Mouse (Mus musculus) heart, embryonic 11.5 days (tissue): Measurements from ENCODE around the gene Cd8a. TPM values are rescaled to one million over a fixed set of nuclear protein-coding genes. Genes with fewer than 3 reads are reported as not detected.

Experiments used
- ATAC-seq: fragments of 200-750 bp; cut with Nextera tagmentation; replicated peaks from 2 replicates; pipeline ENCODE4 v1.8.0; 2017; ENCODE audit warnings: moderate library complexity; ENCODE audit not compliant: insufficient number of reproducible peaks, low FRiP score, low TSS enrichment
- H3K27ac ChIP-seq: fragments of 300-500 bp; sonication (generic); 2 replicates; pipeline ENCODE4 v1.5.1; 2014; ENCODE audit warnings: mild to moderate bottlenecking, low read depth, low read length
- H3K27me3 ChIP-seq: fragments of 300-500 bp; sonication (generic); 2 replicates; pipeline ENCODE4 v1.6.1; 2014; ENCODE audit warnings: mild to moderate bottlenecking, low read length, mixed read lengths; ENCODE audit not compliant: control insufficient read depth, insufficient read depth
- H3K36me3 ChIP-seq: fragments of 300-500 bp; sonication (generic); 2 replicates; pipeline ENCODE4 v1.6.1; 2014; ENCODE audit warnings: mild to moderate bottlenecking, low read length, moderate library complexity, mixed read lengths; ENCODE audit not compliant: control insufficient read depth, insufficient read depth
- H3K4me1 ChIP-seq: fragments of 300-500 bp; sonication (generic); 2 replicates; pipeline ENCODE4 v1.6.1; 2014; ENCODE audit warnings: low read length; ENCODE audit not compliant: control insufficient read depth, insufficient read depth
- H3K4me2 ChIP-seq: fragments of 300-500 bp; sonication (generic); 2 replicates; pipeline ENCODE4 v1.6.1; 2014; ENCODE audit warnings: mild to moderate bottlenecking, moderate library complexity
- H3K4me3 ChIP-seq: fragments of 300-500 bp; sonication (generic); 2 replicates; pipeline ENCODE4 v1.5.1; 2014; ENCODE audit warnings: low read depth, low read length
- H3K9ac ChIP-seq: fragments of 300-500 bp; sonication (generic); 2 replicates; pipeline ENCODE4 v1.6.1; 2014; ENCODE audit warnings: mild to moderate bottlenecking, low read depth, low read length, moderate library complexity
- H3K9me3 ChIP-seq: fragments of 300-500 bp; sonication (generic); replicated peaks from 2 replicates; pipeline ENCODE4 v1.6.1; 2016; ENCODE audit warnings: low read length; ENCODE audit not compliant: control insufficient read depth
- WGBS: fragments of 180-500 bp; shearing (Covaris S2); extraction: QIAGEN DNeasy Blood & Tissue Kit; methylation state at CpG from one replicate; pipeline ENCODE4 v1.1.7; 2014; ENCODE audit not compliant: insufficient replicate concordance; 5-methylcytosine and 5-hydroxymethylcytosine counted together
- polyA plus RNA-seq: library from polyadenylated mRNA; unstranded; fragments of >200 nt; fragmentation: Nextera tagmentation; extraction: Ambion mirVana; gene quantifications from 2 replicates; pipeline ENCODE4 v1.2.1, GENCODE M21; 2014

Cd8a gene
- polyA plus RNA-seq, 1 experiment from 2014 or later = 0.04 TPM

DNA sequence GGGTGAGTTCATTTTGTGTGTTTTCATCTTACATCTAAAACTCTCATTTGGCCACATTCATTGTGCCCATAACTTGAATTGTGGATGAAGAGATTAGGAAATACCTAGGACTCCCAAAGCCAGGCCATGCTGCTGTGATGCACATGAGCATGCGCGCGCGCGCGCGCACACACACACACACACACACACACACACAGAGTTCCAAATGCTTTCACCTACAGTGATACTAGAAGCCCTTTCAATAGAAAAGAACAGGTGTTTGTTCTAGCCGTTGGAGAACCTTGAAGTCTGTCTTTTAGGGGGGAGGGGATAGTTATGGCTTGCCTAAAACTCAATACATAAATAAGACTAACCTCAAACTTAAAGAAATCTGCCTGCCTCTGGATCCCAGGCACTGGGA lies 35.6 kb upstream of the Cd8a start:
- H3K9me3 ChIP-seq = no peaks in the 10 kb centered on the region
- H3K9ac ChIP-seq = no peak overlapping the region
- H3K36me3 ChIP-seq = no peaks in the 10 kb centered on the region
- no peaks in the 10 kb centered on the region for H3K27me3 ChIP-seq
- no peak overlapping the region for H3K27ac ChIP-seq
- no peaks in the 10 kb centered on the region for H3K4me1 ChIP-seq
- WGBS = 92% methylated on average over 8 of the region's 8 CpGs
- ATAC-seq = no peak
- no peak overlapping the region for H3K4me2 ChIP-seq
- no peak overlapping the region for H3K4me3 ChIP-seq

DNA sequence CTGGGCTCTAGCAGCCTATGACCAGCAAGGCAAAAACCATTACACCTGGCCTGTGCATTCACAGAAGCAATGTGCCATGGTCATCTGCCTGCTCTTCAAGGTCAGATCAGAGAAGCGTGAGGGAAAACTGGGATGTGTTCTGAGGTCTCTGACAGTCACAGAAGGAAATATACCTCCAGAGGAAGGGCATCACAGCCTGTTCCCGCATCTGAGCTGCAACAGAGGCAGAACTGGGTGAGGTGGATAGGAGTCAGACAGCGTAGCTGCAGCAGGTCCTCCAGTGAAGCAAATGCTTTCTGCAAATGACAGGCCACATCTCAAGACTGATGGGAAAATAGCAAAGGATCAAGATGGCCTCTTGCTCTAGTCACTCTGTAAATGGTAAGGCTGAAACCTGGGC lies 34.3 kb upstream of the Cd8a start:
- Histone ChIP-seq H3K9me3 (no peaks in the 10 kb centered on the region), H3K4me3 (no peak overlapping the region), H3K27me3 (no peaks in the 10 kb centered on the region), H3K27ac (no peak overlapping the region), H3K4me2 (no peak overlapping the region), H3K4me1 (no peaks in the 10 kb centered on the region), H3K36me3 (no peaks in the 10 kb centered on the region), H3K9ac (no peak overlapping the region)
- 65% methylated on average over 3 of the region's 3 CpGs for WGBS
- ATAC-seq = no peak

DNA sequence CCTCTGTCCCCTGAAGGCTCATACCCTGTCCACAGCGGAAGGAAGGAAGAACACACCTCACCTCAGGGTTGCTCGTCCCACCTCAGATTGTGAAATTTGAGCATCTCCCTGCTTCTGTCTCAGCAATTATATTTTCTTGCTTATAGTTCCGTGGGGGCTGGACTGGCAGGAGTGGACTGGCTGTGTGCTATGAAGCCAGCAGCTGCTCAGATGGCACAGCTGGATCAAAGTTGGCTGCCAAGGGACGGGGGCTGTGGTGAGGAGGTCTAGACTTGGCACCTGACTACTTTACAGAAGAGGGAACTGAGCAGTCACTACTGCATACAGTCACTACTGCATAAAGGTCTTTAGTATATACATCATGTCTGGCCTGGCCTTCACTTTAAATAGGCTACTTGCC lies 33.9 kb upstream of the Cd8a start:
- Histone ChIP-seq H3K27ac (no peak overlapping the region), H3K4me2 (no peak overlapping the region), H3K4me1 (no peaks in the 10 kb centered on the region), H3K9me3 (no peaks in the 10 kb centered on the region), H3K9ac (no peak overlapping the region), H3K4me3 (no peak overlapping the region), H3K27me3 (no peaks in the 10 kb centered on the region), H3K36me3 (no peaks in the 10 kb centered on the region)
- WGBS = 82% methylated on average over 4 of the region's 4 CpGs
- no peak for ATAC-seq

DNA sequence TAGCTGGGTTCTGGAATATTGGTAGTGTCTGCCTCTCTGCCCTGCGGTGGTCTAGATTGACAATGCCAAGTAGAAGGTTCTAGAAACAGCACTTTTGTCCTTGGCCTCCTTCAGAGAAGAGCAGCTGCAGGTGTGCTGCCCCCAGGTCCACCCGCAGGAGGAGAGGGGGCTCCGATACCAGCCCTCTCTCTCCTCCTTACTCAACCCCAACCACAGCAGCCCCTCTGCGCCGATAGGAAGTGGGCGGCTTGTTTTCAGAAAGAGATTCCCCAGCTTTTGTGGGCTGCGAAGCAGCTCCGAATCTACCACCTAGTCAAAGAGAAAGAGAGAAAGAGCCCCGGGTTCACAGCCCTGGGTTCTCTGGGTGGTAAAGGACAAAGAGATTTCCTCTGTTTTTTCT lies 32.0 kb upstream of the Cd8a start:
- WGBS = 88% methylated on average over 9 of the region's 9 CpGs
- no peak overlapping the region for H3K4me2 ChIP-seq
- no peak overlapping the region for H3K9ac ChIP-seq
- H3K27ac ChIP-seq = no peak overlapping the region
- no peaks in the 10 kb centered on the region for H3K9me3 ChIP-seq
- H3K4me3 ChIP-seq = no peak overlapping the region
- no peaks in the 10 kb centered on the region for H3K4me1 ChIP-seq
- no peaks in the 10 kb centered on the region for H3K36me3 ChIP-seq
- no peak for ATAC-seq
- H3K27me3 ChIP-seq = no peaks in the 10 kb centered on the region

DNA sequence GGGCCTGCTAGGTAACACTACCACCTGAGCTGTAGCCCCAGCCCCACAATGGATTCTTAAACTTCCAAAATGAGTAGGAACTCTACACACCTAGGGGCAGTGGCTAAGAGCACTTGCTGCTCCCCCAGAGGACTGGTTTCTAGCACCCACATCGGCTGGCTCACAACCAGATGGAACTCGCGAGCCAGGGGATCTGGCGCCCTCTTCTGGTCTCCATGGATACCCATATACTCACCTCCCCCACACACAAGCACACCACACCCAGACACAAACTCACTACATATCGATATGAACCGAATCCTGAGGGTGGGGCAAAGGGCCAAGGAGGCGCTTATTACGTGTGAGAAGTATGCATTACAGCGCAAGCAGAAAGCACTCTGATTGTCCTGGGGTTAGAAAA lies 25.2 kb upstream of the Cd8a start:
- Histone ChIP-seq H3K36me3 (no peaks in the 10 kb centered on the region), H3K4me1 (no peaks in the 10 kb centered on the region), H3K27me3 (no peaks in the 10 kb centered on the region), H3K4me2 (no peak overlapping the region), H3K4me3 (no peak overlapping the region), H3K9me3 (0 out of 2 replicates have a peak, but pooled peaks cover 3% of the 10 kb centered on the region), H3K9ac (no peak overlapping the region), H3K27ac (no peak overlapping the region)
- ATAC-seq = no peak
- WGBS = 92% methylated on average over 9 of the region's 9 CpGs

DNA sequence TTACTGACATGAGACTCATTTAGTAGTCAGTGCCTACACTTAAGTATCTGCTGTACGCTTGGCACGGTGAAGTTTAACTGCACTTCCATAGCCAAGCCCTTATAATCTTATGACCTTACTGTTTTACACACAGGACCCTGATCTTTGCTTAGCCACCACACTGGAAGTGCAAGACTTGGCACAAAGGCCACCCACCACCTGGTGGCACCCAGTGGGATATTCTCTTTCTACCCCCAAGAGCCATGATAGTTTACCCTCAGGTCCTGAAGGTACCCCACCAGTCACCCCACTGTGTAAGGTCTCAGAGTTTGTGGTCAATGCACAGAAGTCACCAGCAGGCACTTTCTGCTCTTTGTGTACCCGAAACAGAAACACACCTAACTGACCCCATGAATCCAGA lies 22.0 kb upstream of the Cd8a start:
- ATAC-seq = no peak
- Histone ChIP-seq H3K4me2 (no peak overlapping the region), H3K36me3 (no peaks in the 10 kb centered on the region), H3K9ac (no peak overlapping the region), H3K4me3 (no peak overlapping the region), H3K27ac (no peak overlapping the region), H3K4me1 (no peaks in the 10 kb centered on the region), H3K9me3 (0 out of 2 replicates have a peak, but pooled peaks cover 3% of the 10 kb centered on the region), H3K27me3 (no peaks in the 10 kb centered on the region)
- WGBS = 87% methylated on average over 3 of the region's 3 CpGs

DNA sequence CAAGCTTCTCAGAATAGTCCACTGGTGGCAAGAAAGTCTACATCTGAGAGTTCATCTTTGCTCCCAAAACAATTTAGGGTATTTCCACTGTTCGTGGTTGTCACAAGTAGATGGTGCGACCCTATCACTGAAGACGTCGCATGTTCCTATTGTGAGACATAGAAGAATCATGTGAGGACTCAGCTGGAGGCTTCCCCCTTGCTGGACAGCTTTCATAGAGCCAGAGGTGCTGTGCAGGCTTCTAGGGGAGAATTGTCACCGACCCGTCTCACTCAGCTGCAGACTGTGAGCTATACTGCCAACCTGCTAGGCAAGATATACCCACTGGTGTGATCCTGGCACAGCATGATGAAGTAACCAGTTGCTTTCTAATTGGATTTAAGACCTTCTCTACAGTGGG lies 21.0 kb upstream of the Cd8a start:
- WGBS = 86% methylated on average over 6 of the region's 6 CpGs
- Histone ChIP-seq H3K36me3 (no peaks in the 10 kb centered on the region), H3K4me1 (no peaks in the 10 kb centered on the region), H3K27ac (no peak overlapping the region), H3K27me3 (no peaks in the 10 kb centered on the region), H3K4me2 (no peak overlapping the region), H3K9me3 (0 out of 2 replicates have a peak, but pooled peaks cover 3% of the 10 kb centered on the region), H3K4me3 (no peak overlapping the region), H3K9ac (no peak overlapping the region)
- no peak for ATAC-seq

DNA sequence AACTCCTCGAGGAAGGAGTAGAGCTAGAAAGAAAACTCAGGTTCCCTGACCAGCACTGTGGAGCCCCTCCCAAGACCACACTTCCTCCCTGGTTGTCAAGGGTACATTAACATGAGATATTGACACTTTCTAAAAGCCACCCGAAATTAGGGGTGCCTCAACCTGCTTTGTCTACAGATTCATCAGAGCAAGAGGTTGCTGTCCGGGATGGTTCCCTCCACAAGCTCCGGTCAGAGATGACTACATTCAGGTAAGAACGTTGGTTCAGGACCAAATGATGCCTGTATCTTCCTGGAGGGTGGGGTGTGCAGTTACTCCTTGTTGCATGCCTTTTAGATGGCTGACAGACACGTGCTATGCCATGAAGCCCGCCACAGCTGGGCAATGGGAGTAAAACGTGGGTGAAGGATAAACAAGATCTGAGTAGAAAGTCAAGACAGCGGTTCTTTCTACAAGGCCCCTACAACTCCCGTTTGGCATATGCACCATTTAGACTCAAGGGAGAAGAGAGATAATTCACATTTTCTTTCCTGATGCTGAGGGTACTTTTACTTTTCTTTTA lies 20.3 kb upstream of the Cd8a start:
- no peaks in the 10 kb centered on the region for H3K27me3 ChIP-seq
- H3K4me3 ChIP-seq = no peak overlapping the region
- no peak overlapping the region for H3K9ac ChIP-seq
- 70% methylated on average over 10 of the region's 10 CpGs for WGBS
- no peak overlapping the region for H3K4me2 ChIP-seq
- H3K4me1 ChIP-seq = no peaks in the 10 kb centered on the region
- 0 out of 2 replicates have a peak, but pooled peaks cover under 1% of the 10 kb centered on the region for H3K9me3 ChIP-seq
- H3K27ac ChIP-seq = no peak overlapping the region
- H3K36me3 ChIP-seq = no peaks in the 10 kb centered on the region
- ATAC-seq = no peak

DNA sequence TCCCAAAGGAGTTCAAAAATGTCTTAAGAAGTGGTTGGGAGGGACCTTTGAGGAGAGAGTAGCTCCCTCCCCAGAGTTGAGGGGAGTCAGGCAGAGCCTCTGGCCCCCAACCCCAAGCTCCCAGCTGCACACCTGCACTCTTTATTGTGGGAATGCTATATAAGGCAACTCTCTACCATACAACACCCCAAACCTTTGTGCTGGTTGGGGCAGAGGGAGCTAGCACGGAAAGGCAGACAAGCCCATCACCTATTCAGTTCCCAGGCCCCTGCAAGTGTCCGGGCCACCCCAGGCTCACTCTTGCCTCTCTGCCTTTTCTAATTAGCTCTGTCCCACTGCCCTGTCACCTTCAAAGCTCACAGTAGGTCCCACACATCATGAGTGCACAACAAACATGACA lies 19.5 kb upstream of the Cd8a start:
- Histone ChIP-seq H3K36me3 (no peaks in the 10 kb centered on the region), H3K4me3 (no peak overlapping the region), H3K4me2 (no peak overlapping the region), H3K27me3 (no peaks in the 10 kb centered on the region), H3K9me3 (no peaks in the 10 kb centered on the region), H3K27ac (no peak overlapping the region), H3K9ac (no peak overlapping the region), H3K4me1 (no peaks in the 10 kb centered on the region)
- ATAC-seq = no peak
- WGBS = 65% methylated on average over 2 of the region's 2 CpGs
